Mouse (Mus musculus) NIH3T3 (cell line): ENCODE measurements around the gene Lgals3bp.

Experiments
- DNase-seq: peaks from one replicate; pipeline ENCODE4 v3.0.0-alpha.2; 2012; ENCODE audit warnings: low read depth

Lgals3bp gene

DNA sequence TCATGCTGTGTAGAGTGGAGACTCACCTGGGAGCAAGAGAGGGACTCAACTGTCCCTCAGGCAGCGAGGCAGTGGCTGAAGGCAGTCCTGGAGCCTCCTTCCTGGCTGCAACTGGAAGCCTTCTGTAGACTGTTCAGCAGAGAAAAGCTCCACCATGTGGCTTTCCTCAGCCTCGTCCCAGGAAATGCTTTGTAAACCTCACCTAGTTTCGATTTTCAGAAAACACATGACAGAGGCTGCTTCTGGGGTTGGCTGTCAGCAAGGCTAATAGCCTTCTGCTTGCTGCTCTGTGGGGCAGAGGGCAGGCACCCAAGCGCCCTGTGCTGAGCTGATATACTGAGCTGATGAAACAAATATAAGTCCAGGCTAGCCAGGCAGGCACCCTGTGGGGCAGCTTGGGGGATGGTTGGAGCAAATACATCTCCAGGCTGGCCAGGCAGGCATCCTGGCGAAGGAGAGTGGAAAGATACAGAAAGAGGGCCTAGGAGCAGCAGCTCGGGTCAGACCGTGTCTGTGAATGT lies at the start of gene Lgals3bp:
Gene Lgals3bp, minus strand, starts transcription at position 333 of the 521 bp plus-strand sequence.
- DNase-seq = peak; percentile 90

- no peak for DNase-seq
Measured at GRCm38 (mm10) chr11:118451211-118451610, 49.3 kb upstream of the Lgals3bp start.

DNA sequence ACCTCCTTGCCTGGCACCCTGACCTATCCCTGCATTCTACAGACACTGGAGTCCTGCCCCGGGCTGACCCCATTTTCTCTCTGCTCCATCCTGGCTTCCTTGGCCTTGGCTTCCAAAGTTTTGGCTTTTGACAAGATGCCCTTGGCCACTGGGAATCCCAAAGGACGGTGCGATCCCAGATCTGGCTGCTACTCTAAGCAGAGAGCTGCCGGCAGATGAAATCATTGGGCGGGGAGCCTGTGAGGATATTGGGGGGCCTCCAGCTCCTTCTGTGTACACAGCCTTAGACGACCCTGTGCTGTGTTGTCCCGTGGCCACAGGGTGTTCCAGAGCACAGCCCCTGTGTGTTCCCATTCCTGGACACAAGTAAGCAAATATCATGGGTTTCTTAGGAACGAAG lies 46.5 kb upstream of the Lgals3bp start:
- no peak for DNase-seq

DNA sequence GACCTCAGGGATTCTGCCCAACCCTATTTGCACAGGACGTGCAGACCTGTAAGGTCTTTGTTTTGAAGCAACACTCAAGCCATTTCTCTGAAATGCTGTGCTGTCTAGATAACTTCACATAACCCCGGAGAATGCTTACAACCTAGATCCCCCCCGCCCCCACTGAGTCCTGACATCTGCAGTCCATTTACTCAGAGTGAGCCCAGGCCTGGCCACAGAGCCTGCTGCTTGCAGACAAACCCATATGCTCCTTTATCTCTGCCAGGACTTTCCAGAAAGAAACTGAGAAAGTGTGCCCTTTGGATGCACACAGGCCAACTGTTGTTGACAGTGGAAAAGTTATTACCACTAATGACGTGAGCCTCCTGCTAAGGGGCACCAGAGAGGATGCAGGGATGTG lies 45.5 kb upstream of the Lgals3bp start:
- DNase-seq = peak; percentile 67

GRCm38 (mm10) chr11:118445843-118446242 lies 44.0 kb upstream of the Lgals3bp start:
- DNase-seq = peak; percentile 90

DNA sequence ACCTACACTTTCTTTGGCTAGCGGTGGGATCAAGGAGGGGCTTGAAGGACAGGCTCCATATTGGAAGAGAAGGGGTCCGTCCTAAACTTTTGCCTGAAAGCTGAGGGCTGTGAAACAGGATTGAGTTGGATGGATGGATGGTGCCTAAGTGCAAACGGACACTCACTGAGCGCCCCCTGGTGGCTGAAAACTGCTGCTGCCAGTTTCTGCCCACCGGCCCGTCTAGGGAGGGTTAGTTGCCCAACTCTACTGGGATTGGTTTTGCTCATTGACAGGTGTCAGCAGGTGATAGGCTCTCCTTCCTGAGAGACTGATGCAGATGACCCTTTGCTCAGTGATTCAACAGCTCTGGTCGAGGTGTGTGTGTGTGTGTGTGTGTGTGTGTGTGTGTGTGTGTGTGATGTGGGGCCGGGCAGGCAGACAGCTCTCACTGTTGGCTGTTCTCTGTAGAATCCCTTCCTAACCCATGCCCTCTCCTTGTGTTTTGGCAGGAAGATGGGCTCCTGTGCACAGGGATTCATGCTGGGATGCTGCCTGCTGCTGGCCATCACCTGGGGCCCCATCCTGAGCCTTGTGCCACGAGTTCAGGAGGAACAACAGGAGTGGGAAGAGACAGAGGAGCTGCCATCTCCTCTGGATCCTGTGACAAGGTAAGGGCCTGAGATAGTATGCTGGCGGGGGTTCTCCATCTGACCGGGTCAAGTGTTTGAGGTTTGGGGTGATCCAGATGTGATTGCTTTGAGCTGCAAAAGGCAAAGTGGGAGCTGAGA lies 41.5 kb upstream of the Lgals3bp start:
- peak; percentile 87 for DNase-seq

DNA sequence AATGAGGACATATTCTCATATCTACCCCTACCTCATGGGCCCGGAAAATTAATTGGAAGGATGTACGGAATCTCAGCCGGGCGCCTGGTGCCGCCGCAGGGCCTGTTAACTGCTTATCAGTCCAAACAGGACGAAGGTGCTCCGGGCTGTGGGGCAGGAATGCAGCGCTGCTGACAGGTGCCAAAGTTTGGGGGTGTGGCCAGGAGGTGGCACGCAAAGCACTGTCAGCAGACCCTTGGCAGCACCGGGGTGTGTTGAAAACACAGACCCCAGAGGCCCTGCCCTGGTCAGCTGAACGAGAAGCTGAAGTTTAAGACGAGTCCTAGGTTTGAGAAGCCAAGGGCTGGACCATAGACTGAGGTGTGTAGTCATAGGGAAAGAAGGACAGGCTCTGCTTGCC lies 40.8 kb upstream of the Lgals3bp start:
- no peak for DNase-seq

DNA sequence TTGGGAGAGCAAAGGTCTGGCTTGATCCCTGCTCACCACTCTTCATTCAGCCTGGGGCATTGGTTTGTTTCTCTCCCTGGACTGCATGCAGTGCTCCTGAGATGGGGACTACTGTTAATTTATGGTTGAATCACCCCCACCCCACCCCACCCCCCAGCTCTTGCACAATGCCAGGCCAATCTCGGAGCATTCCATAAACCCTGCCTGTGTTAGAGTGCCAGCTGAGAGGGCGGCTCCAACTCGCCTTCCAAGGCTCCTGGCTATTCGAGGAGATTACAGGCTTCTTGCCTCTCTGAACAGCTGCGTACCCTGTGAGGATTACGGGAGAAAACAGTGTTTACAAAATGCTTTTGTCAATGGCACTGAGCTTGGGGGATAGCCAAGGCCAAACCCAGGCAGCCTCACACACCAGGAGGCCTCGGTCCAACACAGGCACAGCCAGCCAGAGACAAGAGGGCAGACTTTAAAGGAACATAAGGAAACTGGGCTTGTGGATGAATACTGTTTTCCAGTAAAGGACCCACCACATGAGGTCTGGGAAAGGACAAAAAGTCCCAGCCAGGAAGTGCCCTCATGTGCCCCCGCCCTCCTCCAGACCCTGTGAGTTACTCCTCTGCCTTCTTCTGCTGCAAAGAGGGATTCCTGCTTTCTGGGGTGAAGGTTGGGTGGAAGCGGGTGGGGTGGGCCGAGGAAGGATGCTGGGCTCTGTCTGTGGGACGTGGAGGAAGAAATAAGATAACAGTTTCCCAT lies 36.9 kb upstream of the Lgals3bp start:
- peak; percentile 92 for DNase-seq

DNA sequence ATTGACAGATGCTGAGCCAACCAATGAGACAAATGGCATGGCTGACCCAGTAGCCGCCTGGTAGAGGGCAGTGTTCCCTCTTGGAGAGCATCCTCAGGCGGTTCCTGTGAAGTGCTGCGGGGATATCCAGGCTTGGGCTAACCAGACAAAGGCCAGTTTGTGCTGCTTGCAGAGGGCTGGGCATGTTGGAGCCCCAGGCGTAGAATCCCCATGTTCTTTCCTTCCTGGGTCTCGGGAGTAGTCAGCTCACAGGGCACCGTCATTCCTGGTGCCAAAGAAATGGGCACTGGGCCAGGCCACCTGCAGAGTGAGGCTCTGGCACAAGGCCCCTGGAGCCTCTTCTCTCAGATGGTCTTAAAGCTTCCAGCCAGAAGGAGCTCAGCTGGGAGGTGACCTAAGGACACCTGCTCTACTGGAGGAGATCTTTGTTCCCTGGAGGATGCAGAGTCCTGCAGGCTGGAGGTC lies 34.6 kb upstream of the Lgals3bp start:
- peak; percentile 39 for DNase-seq

DNA sequence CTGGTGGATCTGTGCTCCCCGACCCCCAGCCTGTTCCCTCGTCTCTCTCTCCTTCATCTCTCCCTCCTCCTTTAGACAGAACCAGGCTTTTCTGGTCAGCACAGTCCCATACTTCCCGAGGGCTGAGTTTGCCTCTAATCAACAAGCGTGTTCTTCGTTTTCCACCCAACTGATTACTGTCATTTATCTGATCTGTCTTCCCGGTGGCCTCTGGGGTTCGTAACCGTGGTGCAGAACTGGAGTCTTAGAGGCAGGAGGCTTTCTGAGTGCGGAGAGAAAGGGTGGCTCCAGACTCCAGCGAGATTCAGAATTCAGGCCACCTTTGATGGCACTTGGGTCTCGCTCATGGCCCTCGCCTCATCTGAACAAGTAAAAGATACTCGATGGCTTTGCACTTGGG lies 32.2 kb upstream of the Lgals3bp start:
- DNase-seq = no peak

DNA sequence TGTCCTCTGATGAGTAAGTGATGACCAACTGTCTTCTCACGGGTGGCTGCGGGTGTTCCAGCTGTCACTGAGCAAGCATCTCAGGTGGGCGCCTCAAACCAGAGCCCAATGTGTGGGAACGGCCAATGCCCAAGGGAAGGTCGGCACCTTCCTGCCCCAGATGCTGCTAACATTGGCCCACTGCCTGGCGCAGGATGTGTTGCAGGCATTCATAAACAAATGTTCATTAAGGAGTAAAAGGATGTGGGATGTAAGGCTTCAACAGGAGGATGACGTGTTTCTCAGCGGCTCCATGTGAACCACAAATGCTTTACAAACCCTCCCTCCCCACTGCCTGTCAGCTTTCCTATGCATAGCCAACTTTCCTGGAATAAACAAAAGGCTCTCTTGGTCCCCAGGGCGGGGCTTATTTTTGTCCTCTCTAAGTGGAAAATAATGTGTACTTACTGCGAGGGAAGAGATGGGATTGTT lies 31.5 kb upstream of the Lgals3bp start:
- DNase-seq = peak; percentile 75

GRCm38 (mm10) chr11:118431100-118431948 lies 29.4 kb upstream of the Lgals3bp start:
- peak; percentile 42 for DNase-seq

GRCm38 (mm10) chr11:118430291-118430885 lies 28.5 kb upstream of the Lgals3bp start:
- peak; percentile 79 for DNase-seq

GRCm38 (mm10) chr11:118428944-118429709 lies 27.2 kb upstream of the Lgals3bp start:
- peak; percentile 38 for DNase-seq

GRCm38 (mm10) chr11:118428460-118428868 lies 26.6 kb upstream of the Lgals3bp start:
- peak; percentile 34 for DNase-seq

DNA sequence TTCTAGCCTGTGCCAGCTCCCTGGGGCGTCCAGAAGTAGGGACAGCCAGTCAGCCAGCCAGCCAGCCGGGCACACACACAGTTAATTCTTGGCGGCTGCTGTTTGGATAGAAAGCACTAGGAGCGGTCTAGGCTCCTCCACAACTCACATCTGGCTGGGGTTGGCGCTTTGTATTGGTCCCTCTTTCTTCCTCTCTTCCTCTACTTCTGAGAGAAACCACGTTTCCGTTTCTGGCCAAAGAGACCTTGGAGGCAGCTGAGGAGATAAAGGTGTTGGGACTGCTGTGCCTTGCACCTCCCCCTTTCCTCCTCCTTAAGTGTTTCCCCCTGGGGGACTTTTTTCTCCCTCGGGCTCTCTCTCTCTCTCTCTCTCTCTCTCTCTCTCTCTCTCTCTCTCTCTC lies 26.1 kb upstream of the Lgals3bp start, which contains the start of gene C1qtnf1:
Gene C1qtnf1, plus strand, starts transcription at position 218 of the 400 bp plus-strand sequence.
- peak; percentile 59 for DNase-seq

- DNase-seq = peak; percentile 78
Measured at GRCm38 (mm10) chr11:118427266-118427779, 25.4 kb upstream of the Lgals3bp start.

- DNase-seq = no peak
Measured at GRCm38 (mm10) chr11:118426765-118427164, 24.9 kb upstream of the Lgals3bp start.

GRCm38 (mm10) chr11:118424621-118425335 lies 22.9 kb upstream of the Lgals3bp start:
- peak; percentile 50 for DNase-seq
